Mouse (Mus musculus): ENCODE results near the gene Bhlha9.

DNA sequence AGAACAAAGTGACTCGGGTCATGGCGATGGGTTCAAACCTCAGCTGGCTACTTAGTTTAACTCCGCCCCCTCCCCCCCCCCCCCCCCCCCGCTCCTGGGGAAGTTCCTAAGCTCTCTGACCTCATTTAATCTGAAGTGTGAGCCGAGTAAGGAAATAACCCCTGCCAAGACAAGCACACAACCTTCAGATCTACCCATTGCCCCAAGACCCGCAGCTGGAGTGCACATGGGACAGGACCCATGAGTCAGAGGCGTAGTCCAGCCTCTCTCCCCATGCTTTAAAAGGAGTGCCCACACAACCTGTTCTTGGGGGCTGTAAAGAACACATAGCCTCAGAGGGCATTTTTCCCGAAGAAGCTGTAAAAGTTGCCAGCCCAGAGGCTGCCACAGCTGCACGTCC lies 27.4 kb downstream of the Bhlha9 start:
- no peak for TF ChIP-seq CTCF (IDR thresholded peaks at IDR 0.05; ENCODE audit: insufficient read depth, low read length)
- TF ChIP-seq POLR2A (IDR thresholded peaks at IDR 0.05; ENCODE audit: borderline replicate concordance, extremely low read depth, low read depth, low read length), result no peak

Data from lung, adult 2 months (tissue).